Mouse (Mus musculus): ENCODE data around the gene Cdk2ap2. TPM values are rescaled to one million over a fixed set of nuclear protein-coding genes. Genes with fewer than 3 reads are reported as not detected.
"Not testable (repeated sequence)": the region's sequence is repeated elsewhere in the genome, so short reads cannot be mapped to it uniquely, and the experiment has no call there.

Cdk2ap2 gene
- polyA plus RNA-seq, 1 experiment, result not detected

DNA sequence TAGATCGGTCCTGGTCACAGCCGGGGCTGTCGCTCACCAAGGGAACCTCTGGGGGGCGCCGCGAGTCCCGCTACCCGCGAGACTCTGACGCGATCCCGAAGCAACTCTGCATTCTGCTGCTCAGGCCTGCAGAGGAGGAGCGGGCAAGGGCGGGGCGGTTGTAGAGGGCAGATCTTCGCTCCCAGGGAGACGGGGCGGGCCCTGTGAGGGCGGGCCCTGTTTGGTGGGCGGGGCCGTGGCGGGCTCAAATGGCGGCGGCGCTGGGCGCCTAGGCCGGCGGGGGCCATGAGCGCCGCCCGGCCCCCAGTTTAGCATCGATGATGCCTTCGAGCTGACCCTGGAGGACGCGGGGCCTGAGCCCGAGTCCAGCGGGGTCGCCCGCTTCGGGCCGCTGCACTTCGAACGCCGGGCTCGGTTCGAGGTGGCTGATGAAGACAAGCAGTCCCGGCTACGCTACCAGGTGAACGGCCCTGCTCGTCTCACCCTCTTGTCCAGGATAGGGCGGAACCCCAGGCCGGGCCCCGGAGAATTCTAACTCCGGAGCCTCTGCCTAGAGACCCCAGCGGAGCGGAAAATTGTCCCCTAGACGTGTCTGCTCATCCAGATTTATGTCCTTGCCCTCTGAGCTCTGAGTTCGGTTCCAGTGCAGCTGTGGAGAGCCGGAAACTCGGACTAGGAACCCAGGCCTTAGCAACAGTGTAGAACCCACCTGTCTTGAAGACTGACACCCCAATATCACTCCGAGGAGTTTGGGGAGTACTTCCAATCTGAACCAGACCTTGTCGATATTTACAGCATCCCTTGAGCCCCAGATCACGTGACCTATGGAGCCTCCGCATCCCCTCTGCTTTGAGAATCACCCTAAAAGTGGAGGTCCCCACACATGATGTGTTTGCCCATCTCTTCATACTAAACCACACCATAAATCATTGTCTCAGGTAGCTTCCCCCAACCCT, 29.0 kb downstream of the Cdk2ap2 start, which contains the start of gene Aip:
TSS of gene Aip (minus strand) at position 118 of the 956 bp plus-strand sequence.
- WGBS, result under 1% methylated on average over 64 of the region's 64 CpGs
- H3K4me3 ChIP-seq (ENCODE audit: insufficient read depth, low read depth, low read length), result peak within 1 kb of the TSS; percentile 77
- TF ChIP-seq POLR2A (IDR thresholded peaks at IDR 0.05; ENCODE audit: insufficient read depth, low read depth, low read length), result peak; percentile 70; the same call in 1 of the 2 replicates
- TF ChIP-seq CTCF (IDR thresholded peaks at IDR 0.05; ENCODE audit: insufficient read depth, low read depth, low read length), result peak; percentile 6; the same call in 1 of the 2 replicates
- peak within 1 kb of the TSS; percentile 68 for H3K27ac ChIP-seq (ENCODE audit: insufficient read depth, low read depth, low read length)
- peaks cover 12% of the 10 kb centered on the region for H3K4me1 ChIP-seq (ENCODE audit: control insufficient read depth, insufficient read depth, low read length)

DNA sequence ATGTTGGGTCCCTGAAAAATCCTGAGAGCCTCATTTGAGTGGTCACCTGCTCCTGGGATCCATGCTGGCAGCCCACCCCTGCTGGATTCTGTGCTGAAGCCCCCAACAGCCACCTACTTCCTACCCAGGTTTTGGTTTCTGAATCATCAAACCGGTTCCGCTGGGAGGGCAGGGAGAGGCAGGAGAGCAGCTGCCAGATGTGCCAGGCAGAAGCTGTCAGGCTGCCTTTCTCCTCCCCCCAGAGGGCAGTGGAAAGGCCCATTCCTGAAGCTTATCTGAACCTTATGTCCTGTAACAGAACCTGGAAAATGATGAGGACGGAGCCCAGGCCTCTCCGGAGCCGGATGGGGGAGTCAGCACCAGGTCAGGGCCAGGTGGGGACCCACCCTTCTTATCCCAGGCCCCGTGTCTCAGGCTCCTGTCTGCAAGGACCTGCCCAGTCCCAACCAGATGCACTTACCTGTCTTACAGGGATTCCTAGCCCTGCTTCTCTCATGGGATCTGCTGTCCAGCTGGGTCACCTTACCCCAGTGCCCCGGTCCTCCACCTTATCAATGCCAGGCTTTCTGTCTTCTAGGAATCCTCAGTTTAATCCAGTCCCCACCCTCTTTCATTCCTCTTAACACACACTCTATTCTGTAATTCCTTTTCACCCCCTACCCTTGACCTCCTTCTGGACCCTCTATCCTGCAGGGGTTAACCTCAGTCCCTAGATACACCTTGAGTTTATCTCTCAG, 29.9 kb downstream of the Cdk2ap2 start:
- WGBS, result 58% methylated on average over 7 of the region's 7 CpGs
- Histone ChIP-seq H3K4me3 (ENCODE audit: insufficient read depth, low read depth, low read length) (peak overlapping the region; percentile 77), H3K4me1 (ENCODE audit: control insufficient read depth, insufficient read depth, low read length) (peaks cover 12% of the 10 kb centered on the region), H3K27ac (ENCODE audit: insufficient read depth, low read depth, low read length) (no peak overlapping the region)
- TF ChIP-seq CTCF (IDR thresholded peaks at IDR 0.05; ENCODE audit: insufficient read depth, low read depth, low read length) (no peak), POLR2A (IDR thresholded peaks at IDR 0.05; ENCODE audit: insufficient read depth, low read depth, low read length) (no peak)

DNA sequence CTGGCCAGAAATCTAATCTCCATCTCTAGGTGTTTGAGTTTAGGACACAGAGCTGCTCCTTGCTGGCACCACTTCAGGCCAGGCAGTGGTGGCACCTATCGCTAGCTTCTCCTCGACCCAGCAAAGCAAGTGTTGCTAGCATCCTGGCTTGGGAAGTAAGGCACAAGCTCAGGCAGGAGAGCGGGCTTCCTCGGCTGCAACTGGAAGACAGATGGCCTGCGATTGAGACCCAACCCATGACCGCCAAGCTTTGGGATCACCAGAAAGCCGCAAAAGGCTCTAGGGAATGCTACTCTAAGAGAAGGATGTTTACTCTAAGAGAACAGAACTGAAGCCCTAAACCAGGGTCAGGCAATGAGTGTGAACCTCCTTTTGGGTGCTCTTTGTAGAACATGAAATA, 32.5 kb downstream of the Cdk2ap2 start:
- Histone ChIP-seq H3K4me1 (ENCODE audit: control insufficient read depth, insufficient read depth, low read length) (peaks cover 12% of the 10 kb centered on the region), H3K4me3 (ENCODE audit: insufficient read depth, low read depth, low read length) (no peak overlapping the region), H3K27ac (ENCODE audit: insufficient read depth, low read depth, low read length) (no peak overlapping the region)
- 91% methylated on average over 7 of the region's 7 CpGs for WGBS
- TF ChIP-seq CTCF (IDR thresholded peaks at IDR 0.05; ENCODE audit: insufficient read depth, low read depth, low read length), result no peak
- no peak for TF ChIP-seq POLR2A (IDR thresholded peaks at IDR 0.05; ENCODE audit: insufficient read depth, low read depth, low read length)

DNA sequence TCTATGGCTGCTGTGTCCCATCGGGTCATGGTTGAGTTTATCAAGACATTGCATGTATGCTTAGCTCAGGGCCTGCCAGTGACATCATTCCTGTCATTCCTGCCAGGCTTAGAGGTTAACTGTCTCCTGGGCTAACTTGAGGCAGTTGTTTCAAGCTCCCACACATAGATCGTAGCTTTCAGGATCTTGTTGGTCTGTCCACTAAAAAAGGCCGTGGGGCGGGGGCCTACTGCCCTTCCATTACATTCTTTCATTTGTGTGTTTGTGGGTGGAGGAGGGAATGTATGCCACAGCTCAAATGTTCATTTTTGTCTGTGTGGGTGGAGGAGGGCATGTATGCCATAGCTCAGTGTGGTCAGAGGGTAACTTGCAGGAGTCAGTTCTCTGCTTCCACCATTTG, 33.1 kb downstream of the Cdk2ap2 start:
- H3K4me3 ChIP-seq (ENCODE audit: insufficient read depth, low read depth, low read length), result no peak overlapping the region
- TF ChIP-seq POLR2A (IDR thresholded peaks at IDR 0.05; ENCODE audit: insufficient read depth, low read depth, low read length) (no peak), CTCF (IDR thresholded peaks at IDR 0.05; ENCODE audit: insufficient read depth, low read depth, low read length) (no peak)
- 93% methylated on average over 4 of the region's 4 CpGs for WGBS
- peaks cover 12% of the 10 kb centered on the region for H3K4me1 ChIP-seq (ENCODE audit: control insufficient read depth, insufficient read depth, low read length)
- H3K27ac ChIP-seq (ENCODE audit: insufficient read depth, low read depth, low read length), result no peak overlapping the region

DNA sequence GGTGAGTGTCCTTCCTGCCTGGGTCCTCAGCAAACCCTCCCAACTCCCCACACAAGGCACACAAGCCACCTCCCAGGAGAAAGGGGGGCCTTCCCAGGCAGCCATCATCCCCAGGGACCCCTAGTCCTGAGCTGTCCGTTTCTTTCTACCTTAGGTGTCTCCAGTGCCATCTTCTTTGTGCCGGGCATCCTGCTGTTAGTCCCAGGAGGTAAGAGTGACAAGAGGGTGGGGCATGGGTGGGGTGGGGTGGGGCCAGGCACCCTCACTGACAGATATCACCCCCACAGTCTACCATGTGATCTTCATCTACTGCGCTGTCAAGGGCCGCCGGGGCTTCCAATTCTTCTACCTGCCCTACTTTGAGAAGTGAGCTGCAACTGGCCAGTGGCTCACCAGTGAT, 34.1 kb downstream of the Cdk2ap2 start:
- Histone ChIP-seq H3K4me1 (ENCODE audit: control insufficient read depth, insufficient read depth, low read length) (peaks cover 12% of the 10 kb centered on the region), H3K4me3 (ENCODE audit: insufficient read depth, low read depth, low read length) (no peak overlapping the region), H3K27ac (ENCODE audit: insufficient read depth, low read depth, low read length) (no peak overlapping the region)
- no peak for TF ChIP-seq CTCF (IDR thresholded peaks at IDR 0.05; ENCODE audit: insufficient read depth, low read depth, low read length)
- no peak for TF ChIP-seq POLR2A (IDR thresholded peaks at IDR 0.05; ENCODE audit: insufficient read depth, low read depth, low read length)
- 86% methylated on average over 5 of the region's 5 CpGs for WGBS

DNA sequence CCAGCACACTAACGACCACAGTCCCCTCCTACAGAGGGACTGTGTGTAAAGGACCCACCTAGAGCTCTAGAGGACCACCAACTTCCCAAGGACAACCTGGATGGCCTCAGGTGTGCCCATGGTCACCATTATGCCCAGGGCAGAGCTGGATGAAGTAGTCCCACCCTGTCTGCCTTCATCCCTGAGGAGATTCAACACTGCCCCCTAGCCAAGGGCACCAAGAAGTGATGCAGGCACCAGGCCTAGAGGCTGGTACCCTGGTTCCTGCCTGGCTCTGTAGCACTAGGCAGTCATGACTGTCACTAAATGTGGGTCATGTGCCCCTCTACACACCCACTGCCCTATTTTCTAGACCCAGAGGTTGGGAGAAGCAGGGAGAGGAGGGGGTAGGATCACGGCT, 34.8 kb downstream of the Cdk2ap2 start:
- WGBS, result 69% methylated on average over 2 of the region's 2 CpGs
- TF ChIP-seq CTCF (IDR thresholded peaks at IDR 0.05; ENCODE audit: insufficient read depth, low read depth, low read length) (no peak), POLR2A (IDR thresholded peaks at IDR 0.05; ENCODE audit: insufficient read depth, low read depth, low read length) (no peak)

DNA sequence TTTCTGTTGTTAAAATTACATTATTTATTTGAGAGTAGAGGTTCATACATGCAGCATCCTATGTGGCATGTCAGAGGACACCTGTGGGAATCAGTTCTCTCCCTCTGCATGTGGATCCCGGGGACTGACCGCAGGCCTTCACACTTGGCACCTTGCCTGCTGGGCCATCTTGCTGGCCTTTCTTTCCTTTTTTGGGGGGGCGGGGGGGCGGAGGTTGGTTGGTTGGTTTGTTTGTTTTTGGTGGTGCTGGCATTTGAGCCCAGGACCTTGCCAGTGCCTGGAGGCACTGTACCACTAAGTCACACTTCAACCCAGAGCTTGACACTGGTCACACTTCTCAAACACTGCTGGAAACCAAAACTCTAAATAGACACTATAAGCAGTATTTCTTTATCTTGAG, 37.4 kb downstream of the Cdk2ap2 start:
- Histone ChIP-seq H3K4me3 (ENCODE audit: insufficient read depth, low read depth, low read length) (no peak overlapping the region), H3K4me1 (ENCODE audit: control insufficient read depth, insufficient read depth, low read length) (peaks cover 2% of the 10 kb centered on the region; the same call in 1 of the 2 replicates), H3K27ac (ENCODE audit: insufficient read depth, low read depth, low read length) (no peak overlapping the region)
- 84% methylated on average over 4 of the region's 4 CpGs for WGBS
- TF ChIP-seq POLR2A (IDR thresholded peaks at IDR 0.05; ENCODE audit: insufficient read depth, low read depth, low read length), result no peak
- TF ChIP-seq CTCF (IDR thresholded peaks at IDR 0.05; ENCODE audit: insufficient read depth, low read depth, low read length), result no peak

More for the DNA sequence above, 34.8 kb downstream of the Cdk2ap2 start:
- Histone ChIP-seq H3K4me1 (ENCODE audit: control insufficient read depth, insufficient read depth, low read length) (peaks cover 10% of the 10 kb centered on the region), H3K27ac (ENCODE audit: insufficient read depth, low read depth, low read length) (no peak overlapping the region), H3K4me3 (ENCODE audit: insufficient read depth, low read depth, low read length) (no peak overlapping the region)

DNA sequence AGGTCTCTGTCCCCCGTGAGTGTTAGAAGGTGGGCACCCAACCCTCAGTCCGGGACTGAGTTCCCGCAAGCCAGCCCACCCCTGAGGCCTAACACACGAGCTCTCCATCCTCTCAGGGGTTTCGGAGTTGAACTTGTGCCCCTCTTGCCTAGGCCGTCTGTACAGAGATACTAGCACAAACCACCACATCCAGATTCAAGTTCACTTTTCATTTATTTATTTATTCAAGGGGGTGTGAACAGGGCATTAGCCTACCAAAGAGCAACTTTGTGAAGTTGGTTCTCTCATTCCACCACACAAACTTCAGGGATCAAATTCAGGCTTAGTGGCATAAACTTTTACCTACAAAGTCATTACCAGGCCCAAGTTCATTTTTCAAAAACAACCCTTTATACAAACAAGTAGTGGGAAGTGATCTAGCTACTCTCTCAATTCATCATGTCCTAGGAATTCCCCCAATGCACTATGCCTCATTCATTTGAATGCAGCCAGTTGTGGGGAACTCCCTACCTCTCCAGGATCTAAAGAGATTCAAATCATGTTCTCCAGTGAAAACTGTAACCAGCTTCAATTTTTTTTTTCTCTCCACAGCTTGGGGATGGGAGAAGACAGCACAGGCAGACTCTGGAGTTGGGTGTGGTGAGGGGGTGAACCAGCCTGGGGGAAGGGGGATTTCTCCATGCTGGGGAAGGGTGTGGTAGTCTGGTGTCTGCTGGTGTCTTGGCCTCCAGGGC, 38.4 kb downstream of the Cdk2ap2 start:
- 88% methylated on average over 6 of the region's 6 CpGs for WGBS
- H3K4me3 ChIP-seq (ENCODE audit: insufficient read depth, low read depth, low read length); H3K4me1 ChIP-seq (ENCODE audit: control insufficient read depth, insufficient read depth, low read length); H3K27ac ChIP-seq (ENCODE audit: insufficient read depth, low read depth, low read length): not testable (repeated sequence)

DNA sequence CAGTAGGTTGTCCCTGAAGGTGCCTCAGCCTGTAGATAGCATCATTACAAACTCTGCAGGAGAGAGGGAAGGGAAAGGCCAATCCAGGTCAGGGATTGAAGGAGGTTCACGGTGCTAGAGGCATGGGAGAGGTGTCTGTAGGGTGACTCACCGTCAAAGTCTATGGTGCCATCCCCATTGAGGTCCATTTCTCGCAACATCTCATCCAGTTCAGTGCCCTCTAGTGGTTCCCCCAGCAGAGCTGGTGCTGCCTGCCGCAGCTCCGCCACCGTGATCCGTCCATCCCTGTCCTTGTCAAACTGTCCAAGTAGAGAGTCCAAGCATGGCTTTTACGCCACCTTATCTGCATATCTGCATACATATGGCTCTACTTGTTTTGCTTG, 39.0 kb downstream of the Cdk2ap2 start:
- not testable (repeated sequence) for H3K4me3 ChIP-seq (ENCODE audit: insufficient read depth, low read depth, low read length); H3K27ac ChIP-seq (ENCODE audit: insufficient read depth, low read depth, low read length); H3K4me1 ChIP-seq (ENCODE audit: control insufficient read depth, insufficient read depth, low read length)
- WGBS, result 26% methylated on average over 8 of the region's 8 CpGs

Measured in olfactory bulb, adult 2 months (tissue).